Mouse (Mus musculus): ENCODE measurements around the gene Sumf1.

The Sumf1 gene

GRCm38 (mm10) chr6:108184847-108185684 lies at the start of gene Sumf1:
Gene Sumf1, minus strand, starts transcription at chr6:108185582.
- peak; percentile 77 to 89 for DNase-seq (ENCODE audit: low spot score in 2 of 2)

GRCm38 (mm10) chr6:108234536-108234935 lies 49.2 kb upstream of the Sumf1 start:
- no peak for DNase-seq (ENCODE audit: low spot score in 2 of 2)

- DNase-seq (ENCODE audit: low spot score in 2 of 2) = peak; percentile 57 to 64
Measured at GRCm38 (mm10) chr6:108233070-108233469, 47.7 kb upstream of the Sumf1 start.

GRCm38 (mm10) chr6:108231892-108232710 lies 46.7 kb upstream of the Sumf1 start:
- no peak for DNase-seq (ENCODE audit: low spot score in 2 of 2)

- no peak for DNase-seq (ENCODE audit: low spot score in 2 of 2)
Measured at GRCm38 (mm10) chr6:108230608-108231007, 45.2 kb upstream of the Sumf1 start.

GRCm38 (mm10) chr6:108228601-108229000 lies 43.2 kb upstream of the Sumf1 start:
- DNase-seq (ENCODE audit: low spot score in 2 of 2) = no peak

- DNase-seq (ENCODE audit: low spot score in 2 of 2) = no peak
Measured at GRCm38 (mm10) chr6:108228048-108228447, 42.7 kb upstream of the Sumf1 start.

GRCm38 (mm10) chr6:108227461-108227860 lies 42.1 kb upstream of the Sumf1 start:
- DNase-seq (ENCODE audit: low spot score in 2 of 2) = peak in 1 of 2 experiments; percentile 27

GRCm38 (mm10) chr6:108226230-108226629 lies 40.8 kb upstream of the Sumf1 start:
- no peak for DNase-seq (ENCODE audit: low spot score in 2 of 2)

GRCm38 (mm10) chr6:108225027-108225426 lies 39.6 kb upstream of the Sumf1 start:
- no peak for DNase-seq (ENCODE audit: low spot score in 2 of 2)

- no peak for DNase-seq (ENCODE audit: low spot score in 2 of 2)
Measured at GRCm38 (mm10) chr6:108224361-108224760, 39.0 kb upstream of the Sumf1 start.

- no peak for DNase-seq (ENCODE audit: low spot score in 2 of 2)
Measured at GRCm38 (mm10) chr6:108222875-108223274, 37.5 kb upstream of the Sumf1 start.

- no peak for DNase-seq (ENCODE audit: low spot score in 2 of 2)
Measured at GRCm38 (mm10) chr6:108222435-108222834, 37.1 kb upstream of the Sumf1 start.

GRCm38 (mm10) chr6:108217987-108218386 lies 32.6 kb upstream of the Sumf1 start:
- no peak for DNase-seq (ENCODE audit: low spot score in 2 of 2)

- DNase-seq (ENCODE audit: low spot score in 2 of 2) = no peak
Measured at GRCm38 (mm10) chr6:108216832-108217231, 31.4 kb upstream of the Sumf1 start.

GRCm38 (mm10) chr6:108216091-108216490 lies 30.7 kb upstream of the Sumf1 start:
- DNase-seq (ENCODE audit: low spot score in 2 of 2) = no peak

GRCm38 (mm10) chr6:108214294-108214925 lies 29.0 kb upstream of the Sumf1 start:
- DNase-seq (ENCODE audit: low spot score in 2 of 2) = no peak

- peak; percentile 41 to 55 for DNase-seq (ENCODE audit: low spot score in 2 of 2)
Measured at GRCm38 (mm10) chr6:108213481-108214293, 28.3 kb upstream of the Sumf1 start.

- peak; percentile 98 to 100 for DNase-seq (ENCODE audit: low spot score in 2 of 2)
Measured at GRCm38 (mm10) chr6:108212881-108213295, 27.5 kb upstream of the Sumf1 start, which contains the start of gene Itpr1. Gene Itpr1, plus strand, starts transcription at chr6:108213096.

GRCm38 (mm10) chr6:108211896-108212880 lies 26.8 kb upstream of the Sumf1 start:
- no peak for DNase-seq (ENCODE audit: low spot score in 2 of 2)

Data from heart, adult 9 months (tissue).